Mouse (Mus musculus): ENCODE measurements at regions not wholly inside any gene's neighbourhood (a gene's known extent, or its start where the extent isn't known, plus 50 kb on each side); places are given as distances from the start of the nearest gene placed in this dataset.

DNA sequence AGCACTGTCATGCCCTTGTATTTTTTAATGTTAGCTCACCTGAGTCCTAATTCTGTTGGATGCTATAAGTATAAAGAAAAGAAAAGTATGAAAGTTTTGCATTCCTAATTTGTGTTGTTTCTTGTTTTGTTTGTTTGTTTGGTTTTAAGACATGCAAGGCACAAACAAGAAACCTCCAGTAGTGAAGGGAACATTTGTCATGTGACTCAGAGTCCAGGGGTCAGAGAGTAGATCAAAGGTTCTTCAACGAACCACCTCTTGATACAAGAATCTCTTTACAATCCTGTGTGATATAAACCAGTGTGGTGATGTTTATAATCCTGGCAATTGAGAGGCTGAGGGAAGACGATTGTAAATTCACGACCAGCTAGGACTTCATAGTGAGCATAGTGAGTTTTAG, 300.5 kb downstream of the Zfp619 start:
- TF ChIP-seq CTCF (IDR thresholded peaks at IDR 0.05; ENCODE audit: extremely low read depth, insufficient read depth, insufficient read length, insufficient replicate concordance) (no peak), POLR2A (IDR thresholded peaks at IDR 0.05; ENCODE audit: low read depth, low read length) (no peak)
